Mouse (Mus musculus): Measurements from ENCODE around the gene Adgrg2. TPM values are rescaled to one million over a fixed set of nuclear protein-coding genes. Genes with fewer than 3 reads are reported as not detected.

Adgrg2 gene
- polyA plus RNA-seq, 1 experiment from 2014 or later: 0.83 TPM

- Histone ChIP-seq H3K4me3 (no peak overlapping the region), H3K4me1 (replicated peaks) (no peaks in the 10 kb centered on the region), H3K27ac (no peak overlapping the region), H3K9me3 (no peaks in the 10 kb centered on the region), H3K27me3 (peaks cover 15% of the 10 kb centered on the region; the same call in 1 of the 2 replicates), H3K9ac (no peak overlapping the region), H3K4me2 (no peak overlapping the region), H3K36me3 (no peaks in the 10 kb centered on the region)
- 74% methylated on average over 1 of the region's 1 CpGs for WGBS
- ATAC-seq (ENCODE audit: low FRiP score): no peak
Observed at GRCm38 (mm10) chrX:160509046-160509445, 118.6 kb downstream of the Adgrg2 start.

GRCm38 (mm10) chrX:160510197-160510596, 119.7 kb downstream of the Adgrg2 start:
- Histone ChIP-seq H3K36me3 (no peaks in the 10 kb centered on the region), H3K9ac (no peak overlapping the region), H3K4me1 (replicated peaks) (no peaks in the 10 kb centered on the region), H3K9me3 (no peaks in the 10 kb centered on the region), H3K27me3 (peaks cover 15% of the 10 kb centered on the region; the same call in 1 of the 2 replicates), H3K4me2 (no peak overlapping the region), H3K4me3 (no peak overlapping the region), H3K27ac (no peak overlapping the region)
- ATAC-seq (ENCODE audit: low FRiP score): no peak
- 80% methylated on average over 2 of the region's 2 CpGs for WGBS

- ATAC-seq (ENCODE audit: low FRiP score): no peak
- H3K4me1 ChIP-seq (replicated peaks): no peaks in the 10 kb centered on the region
- H3K36me3 ChIP-seq: no peaks in the 10 kb centered on the region
- H3K9ac ChIP-seq: no peak overlapping the region
- H3K27ac ChIP-seq: no peak overlapping the region
- 0 out of 2 replicates have a peak, but pooled peaks cover 6% of the 10 kb centered on the region for H3K27me3 ChIP-seq
- H3K4me3 ChIP-seq: no peak overlapping the region
- no peaks in the 10 kb centered on the region for H3K9me3 ChIP-seq
- H3K4me2 ChIP-seq: no peak overlapping the region
Observed at GRCm38 (mm10) chrX:160516027-160516426, 125.5 kb downstream of the Adgrg2 start.

GRCm38 (mm10) chrX:160542772-160543171, 152.3 kb downstream of the Adgrg2 start:
- no peaks in the 10 kb centered on the region for H3K9me3 ChIP-seq
- no peak overlapping the region for H3K9ac ChIP-seq
- H3K27ac ChIP-seq: no peak overlapping the region
- H3K4me2 ChIP-seq: no peak overlapping the region
- no peak overlapping the region for H3K4me3 ChIP-seq
- 80% methylated on average over 2 of the region's 2 CpGs for WGBS
- no peak for ATAC-seq (ENCODE audit: low FRiP score)
- no peaks in the 10 kb centered on the region for H3K4me1 ChIP-seq (replicated peaks)
- H3K27me3 ChIP-seq: 0 out of 2 replicates have a peak, but pooled peaks cover 3% of the 10 kb centered on the region
- peaks cover 9% of the 10 kb centered on the region; the same call in 1 of the 2 replicates for H3K36me3 ChIP-seq

Other genes with a start within 250 kb of the Adgrg2 start
- 12.7 and 13.1 TPM in 2 replicates for gene Phka2, start 111.5 kb downstream of the Adgrg2 start, polyA plus RNA-seq (2015; fragmentation: Nextera tagmentation; extraction: Ambion mirVana)